ENCODE assay signal across 8 mouse cellular contexts in the genomic region with DNA sequence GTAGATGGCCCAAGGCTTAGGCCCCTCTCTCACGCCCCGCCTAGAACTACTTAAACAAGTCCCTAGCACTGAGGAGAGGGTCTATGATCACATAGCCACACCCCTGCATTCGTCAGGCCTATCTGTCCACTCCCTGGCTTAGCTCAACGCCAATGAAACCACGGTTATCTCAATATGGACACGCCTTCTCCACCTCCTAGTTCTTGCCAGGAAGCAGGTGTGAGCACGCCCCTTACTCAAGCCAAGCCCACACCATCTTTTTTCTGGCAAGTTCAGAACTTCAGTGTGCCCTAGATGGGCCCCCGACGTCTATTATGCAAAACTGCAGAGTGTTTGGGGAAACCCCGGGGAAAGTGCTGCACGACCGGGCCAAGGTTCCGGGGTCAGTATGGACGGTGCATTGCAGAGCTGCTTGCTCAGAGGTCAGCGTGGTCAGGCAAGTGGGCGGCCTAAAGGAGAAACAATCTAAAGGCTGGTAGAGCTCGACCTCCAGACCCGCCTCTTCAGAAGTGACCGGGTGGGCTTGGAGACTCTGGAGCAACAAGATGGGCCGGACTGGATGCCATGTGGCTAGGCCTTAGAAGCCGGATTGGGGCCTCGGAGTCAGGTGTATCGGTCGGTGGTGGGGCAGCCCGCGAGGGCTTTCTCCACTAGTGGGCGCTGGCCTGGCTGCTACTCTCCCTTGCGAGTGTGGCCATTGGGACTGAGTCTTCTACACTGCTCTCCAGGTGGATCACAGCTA. TPM values are rescaled to one million over a fixed set of nuclear protein-coding genes. Genes with fewer than 3 reads are reported as not detected.
DNase-seq lines count a peak whose midpoint lies in the region; ATAC-seq and TF ChIP-seq lines count a peak whose summit lies in the region.

Noxa1 (minus strand) TSS at position 41 of the 742 bp plus-strand sequence.

- intact Hi-C loops in heart, postnatal 25 days (cut with DNase I) = no loop called here

- peak; percentile 42 for TF ChIP-seq CTCF in kidney, postnatal 0 days (IDR thresholded peaks at IDR 0.05; ENCODE audit: low read depth)

- peak; percentile 79 for ATAC-seq in kidney, postnatal 0 days (replicated peaks; ENCODE audit: low FRiP score, low read depth)
- ATAC-seq in limb, embryonic 13.5 days (ENCODE audit: low FRiP score, low read depth) = peak; percentile 71; the same call in 1 of the 2 replicates

- no peaks in the 10 kb centered on the region for H3K36me3 ChIP-seq in kidney, postnatal 0 days (ENCODE audit: insufficient read depth, low read length)
- H3K36me3 ChIP-seq in limb, embryonic 13.5 days = no peaks in the 10 kb centered on the region

- DNase-seq in kidney, postnatal 0 days (ENCODE audit: low spot score) = peak; percentile 28
- no peak for DNase-seq in kidney, postnatal 14 days
- DNase-seq in embryo, embryonic 10.5 days (ENCODE audit: low spot score) = peak; percentile 68
- peak; percentile 39 for DNase-seq in retina, postnatal 1 day
- DNase-seq in urinary bladder, postnatal 25 days (ENCODE audit: low spot score) = no peak
- DNase-seq in left cerebral cortex, adult 8-10 months (ENCODE audit: low spot score in 2 of 2) = no peak
- DNase-seq in heart, postnatal 25 days (ENCODE audit: low spot score) = no peak

- WGBS in kidney, postnatal 0 days = 47% methylated on average over 28 of the region's 28 CpGs
- 46% methylated on average over 28 of the region's 28 CpGs for WGBS in limb, embryonic 13.5 days

- H3K4me2 ChIP-seq in kidney, postnatal 0 days (ENCODE audit: low read length) = peak within 1 kb of the TSS; percentile 44
- peak within 1 kb of the TSS; percentile 43 for H3K4me2 ChIP-seq in limb, embryonic 13.5 days (replicated peaks)

- no peaks in the 10 kb centered on the region for H3K9me3 ChIP-seq in kidney, postnatal 0 days (replicated peaks; ENCODE audit: low read length)
- no peaks in the 10 kb centered on the region for H3K9me3 ChIP-seq in limb, embryonic 13.5 days

- no peaks in the 10 kb centered on the region for H3K27me3 ChIP-seq in kidney, postnatal 0 days (ENCODE audit: insufficient read depth, low read length)
- peaks cover 42% of the 10 kb centered on the region for H3K27me3 ChIP-seq in limb, embryonic 13.5 days

- no peaks in the 10 kb centered on the region for H3K4me1 ChIP-seq in kidney, postnatal 0 days (replicated peaks; ENCODE audit: insufficient read depth, low read length)
- H3K4me1 ChIP-seq in limb, embryonic 13.5 days = peaks cover 7% of the 10 kb centered on the region; the same call in 1 of the 2 replicates

- no peak within 1 kb of the TSS for H3K27ac ChIP-seq in kidney, postnatal 0 days
- H3K27ac ChIP-seq in limb, embryonic 13.5 days = no peak within 1 kb of the TSS

- H3K9ac ChIP-seq in kidney, postnatal 0 days (ENCODE audit: low read depth, low read length) = no peak within 1 kb of the TSS
- H3K9ac ChIP-seq in limb, embryonic 13.5 days = peak within 1 kb of the TSS; percentile 19; the same call in 1 of the 2 replicates

- no peak within 1 kb of the TSS for H3K4me3 ChIP-seq in kidney, postnatal 0 days (replicated peaks; ENCODE audit: low read depth, low read length)
- H3K4me3 ChIP-seq in limb, embryonic 13.5 days = peak within 1 kb of the TSS; percentile 11

RNA-seq across cellular contexts. Expression of gene Noxa1, which starts in this region (rescaled TPM):
- 0.41 and 0.43 TPM in 2 replicates for polyA plus RNA-seq in kidney, postnatal 0 days (2015; fragmentation: Nextera tagmentation; extraction: Ambion mirVana)
- polyA plus RNA-seq in limb, embryonic 13.5 days (2015; fragmentation: Nextera tagmentation; extraction: Ambion mirVana) = 0.11 TPM in 1 of 2 replicates, not detected in the other
- total RNA-seq in left cerebral cortex, adult 8-10 months (2022) = not detected
- not detected for total RNA-seq in heart, postnatal 25 days (2021)

Comparison
In these comparisons a context has a peak if more than half of its experiments do, and no peak if none do; other contexts are left out.
1. Peak in DNase-seq, ATAC-seq and H3K4me2 ChIP-seq in kidney, postnatal 0 days; RNA of the gene not detected or under 1 TPM.
2. Peak in ATAC-seq, H3K4me3 ChIP-seq, H3K9ac ChIP-seq and H3K4me2 ChIP-seq in limb, embryonic 13.5 days; RNA of the gene not detected or under 1 TPM.
3. DNase-seq: peak in embryo, embryonic 10.5 days (single experiment) and retina, postnatal 1 day (single experiment); none in kidney, postnatal 14 days (single experiment), urinary bladder, postnatal 25 days (single experiment), left cerebral cortex, adult 8-10 months (0 of 2) and heart, postnatal 25 days (single experiment).